Mouse (Mus musculus) cerebellum, adult 2 months (tissue): ENCODE measurements around the gene Wdr75.

ENCODE experiments used
- CTCF ChIP-seq: fragments of 200-500 bp; IDR thresholded peaks from 2 replicates; pipeline ENCODE4 v1.5.1; 2011; ENCODE audit warnings: low read depth, mild to moderate bottlenecking, control low read depth, low read length, moderate library complexity, borderline replicate concordance; ENCODE audit not compliant: insufficient read depth
- POLR2A ChIP-seq: fragments of 200-500 bp; IDR thresholded peaks from 2 replicates; pipeline ENCODE4 v1.6.1; 2011; ENCODE audit warnings: low read length, control low read depth, borderline replicate concordance; ENCODE audit not compliant: insufficient read depth

- TF ChIP-seq CTCF = no peak
- no peak for TF ChIP-seq POLR2A
These were observed 65.4 kb downstream of the Wdr75 start for GRCm38 (mm10) chr1:45860349-45860748.
